Mouse (Mus musculus) liver, embryonic 16.5 days (tissue): ENCODE data around the gene Elane. TPM values are rescaled to one million over a fixed set of nuclear protein-coding genes. Genes with fewer than 3 reads are reported as not detected.

Source experiments
- ATAC-seq: fragments of 200-750 bp; cut with Nextera tagmentation; 2 replicates; pipeline ENCODE4 v1.8.0; 2017; ENCODE audit warnings: low read depth, mild to moderate bottlenecking, moderate number of reproducible peaks, moderate library complexity
- H3K27ac ChIP-seq: fragments of 300-500 bp; sonication (generic); 2 replicates; pipeline ENCODE4 v1.5.1; 2014; ENCODE audit warnings: mild to moderate bottlenecking, low read length
- H3K27me3 ChIP-seq: fragments of 300-500 bp; sonication (generic); 2 replicates; pipeline ENCODE4 v1.6.1; 2014; ENCODE audit warnings: low read depth, low read length, mixed read lengths; ENCODE audit not compliant: control insufficient read depth, insufficient read depth
- H3K36me3 ChIP-seq: fragments of 300-500 bp; sonication (generic); 2 replicates; pipeline ENCODE4 v1.6.1; 2014; ENCODE audit warnings: mild to moderate bottlenecking; ENCODE audit not compliant: control insufficient read depth, insufficient read depth
- H3K4me1 ChIP-seq: fragments of 300-500 bp; sonication (generic); 2 replicates; pipeline ENCODE4 v1.6.1; 2014; ENCODE audit warnings: low read depth, low read length, mixed read lengths; ENCODE audit not compliant: control insufficient read depth
- H3K4me2 ChIP-seq: fragments of 300-500 bp; sonication (generic); 2 replicates; pipeline ENCODE4 v1.6.1; 2014; ENCODE audit warnings: low read depth, low read length, mixed read lengths
- H3K4me3 ChIP-seq: fragments of 300-500 bp; sonication (generic); 2 replicates; pipeline ENCODE4 v1.5.1; 2014; ENCODE audit warnings: low read depth, mild to moderate bottlenecking, low read length
- H3K9ac ChIP-seq: fragments of 300-500 bp; sonication (generic); 2 replicates; pipeline ENCODE4 v1.6.1; 2014; ENCODE audit warnings: low read depth, low read length
- H3K9me3 ChIP-seq: fragments of 300-500 bp; sonication (generic); replicated peaks from 2 replicates; pipeline ENCODE4 v1.6.1; 2016; ENCODE audit warnings: low read length; ENCODE audit not compliant: control insufficient read depth
- whole genome bisulfite sequencing: fragments of 180-500 bp; shearing (Covaris S2); extraction: QIAGEN DNeasy Blood & Tissue Kit; methylation state at CpG from one replicate; pipeline ENCODE4 v1.1.7; 2014; ENCODE audit not compliant: insufficient replicate concordance; 5-methylcytosine and 5-hydroxymethylcytosine counted together
- polyA plus RNA-seq: library from polyadenylated mRNA; unstranded; fragments of >200 nt; fragmentation: Nextera tagmentation; extraction: Ambion mirVana; gene quantifications from 2 replicates; pipeline ENCODE4 v1.2.1, GENCODE M21; 2015

Gene Elane
- polyA plus RNA-seq, 1 experiment from 2014 or later = 204 TPM

GRCm38 (mm10) chr10:79862925-79863324, 23.1 kb upstream of the Elane start:
- Histone ChIP-seq H3K9me3 (no peaks in the 10 kb centered on the region), H3K4me2 (no peak overlapping the region), H3K4me1 (peaks cover 9% of the 10 kb centered on the region), H3K36me3 (peaks cover 50% of the 10 kb centered on the region), H3K27me3 (no peaks in the 10 kb centered on the region), H3K9ac (no peak overlapping the region), H3K27ac (no peak overlapping the region), H3K4me3 (no peak overlapping the region)
- no peak for ATAC-seq
- WGBS = 72% methylated on average over 10 of the region's 10 CpGs

GRCm38 (mm10) chr10:79864351-79865188, 21.5 kb upstream of the Elane start:
- ATAC-seq = no peak

GRCm38 (mm10) chr10:79865189-79865601, 20.9 kb upstream of the Elane start:
- Histone ChIP-seq H3K27ac (no peak overlapping the region), H3K27me3 (no peaks in the 10 kb centered on the region), H3K36me3 (peaks cover 30% of the 10 kb centered on the region), H3K4me1 (no peaks in the 10 kb centered on the region; the same call in none of the 2 replicates), H3K4me3 (no peak overlapping the region), H3K9ac (no peak overlapping the region), H3K4me2 (no peak overlapping the region), H3K9me3 (no peaks in the 10 kb centered on the region)
- ATAC-seq = no peak
- WGBS = 57% methylated on average over 12 of the region's 12 CpGs

More at GRCm38 (mm10) chr10:79864351-79865188, 21.5 kb upstream of the Elane start:
- H3K36me3 ChIP-seq = peaks cover 36% of the 10 kb centered on the region
- WGBS = 59% methylated on average over 10 of the region's 10 CpGs
- no peak overlapping the region for H3K27ac ChIP-seq
- H3K4me3 ChIP-seq = no peak overlapping the region
- no peaks in the 10 kb centered on the region for H3K27me3 ChIP-seq
- H3K4me1 ChIP-seq = no peaks in the 10 kb centered on the region; the same call in none of the 2 replicates
- no peaks in the 10 kb centered on the region for H3K9me3 ChIP-seq
- no peak overlapping the region for H3K4me2 ChIP-seq
- H3K9ac ChIP-seq = no peak overlapping the region

GRCm38 (mm10) chr10:79865801-79866295, 20.2 kb upstream of the Elane start:
- H3K27ac ChIP-seq = no peak overlapping the region
- WGBS = 62% methylated on average over 19 of the region's 19 CpGs
- no peak for ATAC-seq

GRCm38 (mm10) chr10:79866601-79867000, 19.4 kb upstream of the Elane start:
- no peaks in the 10 kb centered on the region; the same call in none of the 2 replicates for H3K4me1 ChIP-seq
- no peaks in the 10 kb centered on the region for H3K9me3 ChIP-seq
- H3K27ac ChIP-seq = no peak overlapping the region
- 72% methylated on average over 11 of the region's 11 CpGs for WGBS
- H3K4me2 ChIP-seq = no peak overlapping the region
- H3K9ac ChIP-seq = no peak overlapping the region
- ATAC-seq = no peak
- peaks cover 16% of the 10 kb centered on the region for H3K36me3 ChIP-seq
- no peak overlapping the region for H3K4me3 ChIP-seq
- H3K27me3 ChIP-seq = no peaks in the 10 kb centered on the region

More at GRCm38 (mm10) chr10:79865801-79866295, 20.2 kb upstream of the Elane start:
- no peak overlapping the region for H3K4me2 ChIP-seq
- no peak overlapping the region for H3K4me3 ChIP-seq
- no peaks in the 10 kb centered on the region for H3K9me3 ChIP-seq
- H3K27me3 ChIP-seq = no peaks in the 10 kb centered on the region
- H3K36me3 ChIP-seq = peaks cover 24% of the 10 kb centered on the region
- no peak overlapping the region for H3K9ac ChIP-seq
- no peaks in the 10 kb centered on the region; the same call in none of the 2 replicates for H3K4me1 ChIP-seq

- Histone ChIP-seq H3K9me3 (no peaks in the 10 kb centered on the region), H3K27ac (no peak overlapping the region), H3K4me3 (no peak overlapping the region), H3K9ac (no peak overlapping the region), H3K4me2 (no peak overlapping the region), H3K36me3 (no peaks in the 10 kb centered on the region), H3K27me3 (peaks cover 23% of the 10 kb centered on the region), H3K4me1 (peaks cover 4% of the 10 kb centered on the region)
- WGBS = 71% methylated on average over 8 of the region's 8 CpGs
- no peak for ATAC-seq
Measured at GRCm38 (mm10) chr10:79871845-79872244, 14.2 kb upstream of the Elane start.

GRCm38 (mm10) chr10:79872862-79873261, 13.2 kb upstream of the Elane start:
- ATAC-seq = no peak
- peaks cover 23% of the 10 kb centered on the region for H3K27me3 ChIP-seq
- no peak overlapping the region for H3K4me3 ChIP-seq
- peaks cover 13% of the 10 kb centered on the region for H3K4me1 ChIP-seq
- H3K36me3 ChIP-seq = no peaks in the 10 kb centered on the region
- no peaks in the 10 kb centered on the region for H3K9me3 ChIP-seq
- H3K27ac ChIP-seq = no peak overlapping the region
- no peak overlapping the region for H3K9ac ChIP-seq
- no peak overlapping the region for H3K4me2 ChIP-seq
- WGBS = 46% methylated on average over 3 of the region's 3 CpGs

GRCm38 (mm10) chr10:79873313-79873712, 12.7 kb upstream of the Elane start:
- peaks cover 16% of the 10 kb centered on the region for H3K4me1 ChIP-seq
- ATAC-seq = no peak
- no peaks in the 10 kb centered on the region for H3K9me3 ChIP-seq
- no peak overlapping the region; the same call in 1 of the 2 replicates for H3K4me3 ChIP-seq
- no peaks in the 10 kb centered on the region for H3K36me3 ChIP-seq
- 14% methylated on average over 6 of the region's 6 CpGs for WGBS
- no peak overlapping the region for H3K27ac ChIP-seq
- H3K27me3 ChIP-seq = peaks cover 23% of the 10 kb centered on the region
- H3K4me2 ChIP-seq = no peak overlapping the region
- H3K9ac ChIP-seq = no peak overlapping the region

- peaks cover 18% of the 10 kb centered on the region for H3K4me1 ChIP-seq
- peak overlapping the region; percentile 60 for H3K4me3 ChIP-seq
- peak overlapping the region; percentile 75 for H3K4me2 ChIP-seq
- peaks cover 23% of the 10 kb centered on the region for H3K27me3 ChIP-seq
- H3K9ac ChIP-seq = peak overlapping the region; percentile 47
- no peak for ATAC-seq
- WGBS = 2% methylated on average over 26 of the region's 26 CpGs
- no peaks in the 10 kb centered on the region for H3K36me3 ChIP-seq
- no peak overlapping the region for H3K27ac ChIP-seq
- no peaks in the 10 kb centered on the region for H3K9me3 ChIP-seq
Measured at GRCm38 (mm10) chr10:79873715-79874289, 12.2 kb upstream of the Elane start.
